Mouse (Mus musculus): Measurements from ENCODE around the gene Ly6g6d. TPM values are rescaled to one million over a fixed set of nuclear protein-coding genes. Genes with fewer than 3 reads are reported as not detected.

Gene Ly6g6d
- total and polyA plus RNA-seq, 3 experiments, result 0.61 to 1.3 TPM; not detected in 1

- Histone ChIP-seq H3K27me3 (ENCODE audit: control insufficient read depth, insufficient read depth, low read length) (no peaks in the 10 kb centered on the region), H3K27ac (no peak overlapping the region), H3K79me2 (replicated peaks; ENCODE audit: control insufficient read depth, insufficient read depth, low read length) (no peaks in the 10 kb centered on the region), H3K4me3 (no peak overlapping the region), H3K4me1 (ENCODE audit: control insufficient read depth, insufficient read depth, low read length) (peaks cover 3% of the 10 kb centered on the region; the same call in 1 of the 2 replicates), H3K9ac (ENCODE audit: low read depth, low read length) (no peak overlapping the region), H3K36me3 (ENCODE audit: control insufficient read depth, insufficient read depth, low read length) (no peaks in the 10 kb centered on the region)
- WGBS, result 49% methylated on average over 3 of the region's 3 CpGs
- no peak for DNase-seq
- intact Hi-C loops (cut with DNase I), result no loop called here
- no peak for TF ChIP-seq POLR2A (IDR thresholded peaks at IDR 0.05; ENCODE audit: insufficient read depth, low read depth, low read length)
- TF ChIP-seq CTCF (IDR thresholded peaks at IDR 0.05), result no peak
- TF ChIP-seq EP300 (IDR thresholded peaks at IDR 0.05; ENCODE audit: insufficient read depth, low read depth, low read length), result no peak
Observed at GRCm38 (mm10) chr17:35083929-35084497, 6.1 kb upstream of the Ly6g6d start.

- Histone ChIP-seq H3K36me3 (ENCODE audit: control insufficient read depth, insufficient read depth, low read length) (no peaks in the 10 kb centered on the region), H3K4me1 (ENCODE audit: control insufficient read depth, insufficient read depth, low read length) (peaks cover 3% of the 10 kb centered on the region; the same call in 1 of the 2 replicates), H3K79me2 (replicated peaks; ENCODE audit: control insufficient read depth, insufficient read depth, low read length) (no peaks in the 10 kb centered on the region), H3K27me3 (ENCODE audit: control insufficient read depth, insufficient read depth, low read length) (no peaks in the 10 kb centered on the region), H3K27ac (no peak overlapping the region), H3K4me3 (no peak overlapping the region), H3K9ac (ENCODE audit: low read depth, low read length) (no peak overlapping the region)
- intact Hi-C loops (cut with DNase I), result no loop called here
- no peak for DNase-seq
- WGBS, result 90% methylated on average over 16 of the region's 16 CpGs
- TF ChIP-seq EP300 (IDR thresholded peaks at IDR 0.05; ENCODE audit: insufficient read depth, low read depth, low read length) (no peak), CTCF (IDR thresholded peaks at IDR 0.05) (no peak), POLR2A (IDR thresholded peaks at IDR 0.05; ENCODE audit: insufficient read depth, low read depth, low read length) (no peak)
Observed at GRCm38 (mm10) chr17:35082841-35083576, 5.1 kb upstream of the Ly6g6d start.

- no peak for TF ChIP-seq CTCF (IDR thresholded peaks at IDR 0.05)
- no peak for TF ChIP-seq EP300 (IDR thresholded peaks at IDR 0.05; ENCODE audit: insufficient read depth, low read depth, low read length)
- TF ChIP-seq POLR2A (IDR thresholded peaks at IDR 0.05; ENCODE audit: insufficient read depth, low read depth, low read length), result no peak
- intact Hi-C loops (cut with DNase I), result no loop called here
Observed at GRCm38 (mm10) chr17:35080710-35081109, 2.8 kb upstream of the Ly6g6d start.

GRCm38 (mm10) chr17:35080248-35080647 lies 2.4 kb upstream of the Ly6g6d start:
- Histone ChIP-seq H3K9ac (ENCODE audit: low read depth, low read length) (no peak overlapping the region), H3K36me3 (ENCODE audit: control insufficient read depth, insufficient read depth, low read length) (no peaks in the 10 kb centered on the region), H3K27ac (no peak overlapping the region), H3K79me2 (replicated peaks; ENCODE audit: control insufficient read depth, insufficient read depth, low read length) (no peaks in the 10 kb centered on the region), H3K4me1 (ENCODE audit: control insufficient read depth, insufficient read depth, low read length) (peaks cover 8% of the 10 kb centered on the region), H3K27me3 (ENCODE audit: control insufficient read depth, insufficient read depth, low read length) (no peaks in the 10 kb centered on the region), H3K4me3 (no peak overlapping the region)
- intact Hi-C loops (cut with DNase I), result no loop called here
- TF ChIP-seq CTCF (IDR thresholded peaks at IDR 0.05) (no peak), EP300 (IDR thresholded peaks at IDR 0.05; ENCODE audit: insufficient read depth, low read depth, low read length) (no peak), POLR2A (IDR thresholded peaks at IDR 0.05; ENCODE audit: insufficient read depth, low read depth, low read length) (no peak)
- WGBS, result 35% methylated on average over 6 of the region's 6 CpGs
- no peak for DNase-seq

More at GRCm38 (mm10) chr17:35080710-35081109, 2.8 kb upstream of the Ly6g6d start:
- Histone ChIP-seq H3K9ac (ENCODE audit: low read depth, low read length) (no peak overlapping the region), H3K4me3 (no peak overlapping the region), H3K4me1 (ENCODE audit: control insufficient read depth, insufficient read depth, low read length) (peaks cover 8% of the 10 kb centered on the region), H3K36me3 (ENCODE audit: control insufficient read depth, insufficient read depth, low read length) (no peaks in the 10 kb centered on the region), H3K27me3 (ENCODE audit: control insufficient read depth, insufficient read depth, low read length) (no peaks in the 10 kb centered on the region), H3K79me2 (replicated peaks; ENCODE audit: control insufficient read depth, insufficient read depth, low read length) (no peaks in the 10 kb centered on the region), H3K27ac (no peak overlapping the region)
- DNase-seq, result no peak
- 93% methylated on average over 4 of the region's 4 CpGs for WGBS

DNA sequence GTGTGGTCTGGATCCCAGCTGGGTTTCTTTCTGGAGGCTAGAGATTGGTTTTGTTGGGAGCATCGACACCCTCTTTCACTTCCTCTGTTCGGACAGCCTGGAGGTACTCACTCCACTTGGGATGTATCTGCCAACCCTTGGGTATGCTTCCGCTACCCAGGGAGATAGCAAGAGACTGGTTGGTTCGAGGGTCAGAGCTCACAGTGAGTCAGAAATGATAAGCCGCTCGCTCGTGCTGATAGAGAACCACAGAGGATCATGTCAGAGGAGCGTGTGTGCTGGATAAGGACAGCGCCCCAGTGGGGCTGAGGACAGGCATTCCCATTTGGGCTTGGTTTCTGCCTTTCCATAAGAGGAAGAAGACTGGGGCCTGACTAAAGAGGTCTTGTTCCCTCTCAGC lies 1.9 kb upstream of the Ly6g6d start:
- 11% methylated on average over 9 of the region's 9 CpGs for WGBS
- peak in 1 of 2 experiments; percentile 26 for DNase-seq
- Histone ChIP-seq H3K4me1 (ENCODE audit: control insufficient read depth, insufficient read depth, low read length) (peaks cover 8% of the 10 kb centered on the region), H3K4me3 (no peak overlapping the region), H3K27ac (no peak overlapping the region), H3K9ac (ENCODE audit: low read depth, low read length) (no peak overlapping the region), H3K79me2 (replicated peaks; ENCODE audit: control insufficient read depth, insufficient read depth, low read length) (no peaks in the 10 kb centered on the region), H3K36me3 (ENCODE audit: control insufficient read depth, insufficient read depth, low read length) (no peaks in the 10 kb centered on the region), H3K27me3 (ENCODE audit: control insufficient read depth, insufficient read depth, low read length) (no peaks in the 10 kb centered on the region)
- TF ChIP-seq POLR2A (IDR thresholded peaks at IDR 0.05; ENCODE audit: insufficient read depth, low read depth, low read length) (no peak), CTCF (IDR thresholded peaks at IDR 0.05) (peak; percentile 8; the same call in 1 of the 2 replicates), EP300 (IDR thresholded peaks at IDR 0.05; ENCODE audit: insufficient read depth, low read depth, low read length) (no peak)
- intact Hi-C loops (cut with DNase I), result no loop called here

DNA sequence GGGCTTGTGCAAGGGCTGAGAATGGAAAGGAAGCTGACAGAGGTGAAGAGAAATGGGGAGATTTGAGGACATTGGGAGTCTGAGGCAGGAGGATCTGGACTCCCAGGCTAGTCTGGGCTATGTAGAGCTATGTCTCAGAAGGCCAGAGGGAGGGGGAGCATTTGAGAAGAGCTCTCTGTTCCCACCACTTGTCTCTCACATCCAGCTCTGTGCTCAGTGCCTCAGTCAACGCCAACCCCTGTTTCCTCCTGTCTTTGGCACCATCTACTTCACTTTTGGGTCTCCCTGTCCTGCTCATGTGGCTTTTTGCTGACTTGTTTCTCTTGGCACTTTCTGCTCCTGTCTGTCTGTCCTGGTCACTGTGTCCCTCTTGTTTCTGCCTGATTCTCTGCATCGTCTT lies 580 bp downstream of the Ly6g6d start:
- intact Hi-C loops (cut with DNase I), result no loop called here
- Histone ChIP-seq H3K27ac (peak overlapping the region; percentile 68), H3K4me1 (ENCODE audit: control insufficient read depth, insufficient read depth, low read length) (peaks cover 8% of the 10 kb centered on the region), H3K79me2 (replicated peaks; ENCODE audit: control insufficient read depth, insufficient read depth, low read length) (no peaks in the 10 kb centered on the region), H3K27me3 (ENCODE audit: control insufficient read depth, insufficient read depth, low read length) (no peaks in the 10 kb centered on the region), H3K9ac (ENCODE audit: low read depth, low read length) (peak overlapping the region; percentile 73), H3K4me3 (peak overlapping the region; percentile 57), H3K36me3 (ENCODE audit: control insufficient read depth, insufficient read depth, low read length) (no peaks in the 10 kb centered on the region)
- TF ChIP-seq POLR2A (IDR thresholded peaks at IDR 0.05; ENCODE audit: insufficient read depth, low read depth, low read length) (no peak), CTCF (IDR thresholded peaks at IDR 0.05) (no peak), EP300 (IDR thresholded peaks at IDR 0.05; ENCODE audit: insufficient read depth, low read depth, low read length) (no peak)
- no peak for DNase-seq
- WGBS, result 34% methylated on average over 2 of the region's 2 CpGs

Data from heart, adult 2 months (tissue).